ENCODE assay signal across 27 mouse cellular contexts in genomic region chr2:6328927-6329326, GRCm38 (mm10). TPM values are rescaled to one million over a fixed set of nuclear protein-coding genes. Genes with fewer than 3 reads are reported as not detected.
A peak's percentile ranks its signal among the peaks of the same experiment; 100 is the strongest.
DNase-seq lines count a peak whose midpoint lies in the region; ATAC-seq and TF ChIP-seq lines count a peak whose summit lies in the region.
"Had no signal": no experiment of that assay in that cellular context is flagged by ENCODE, and none has a peak within 500 bp of the region (broad histone marks: within the 10 kb centered on the region; RNA-seq: fewer than 3 reads in every experiment).

No protein-coding gene starts in this region.

- no peaks in the 10 kb centered on the region for H3K27me3 ChIP-seq in kidney, adult 2 months (replicated peaks; ENCODE audit: control insufficient read depth, insufficient read depth, low read length)
- H3K27me3 ChIP-seq in liver, embryonic 11.5 days (replicated peaks; ENCODE audit: control insufficient read depth, insufficient read depth, low read length): no peaks in the 10 kb centered on the region
- H3K27me3 ChIP-seq in liver, embryonic 12.5 days (replicated peaks): no peaks in the 10 kb centered on the region
- H3K27me3 ChIP-seq in liver, embryonic 15.5 days: no peaks in the 10 kb centered on the region
- H3K27me3 ChIP-seq in forebrain, embryonic 16.5 days (replicated peaks; ENCODE audit: control insufficient read depth, insufficient read depth, low read length): no peaks in the 10 kb centered on the region
- H3K27me3 ChIP-seq: embryonic facial prominence, embryonic 13.5 days; forebrain, embryonic 12.5 days; heart, embryonic 13.5 days; hindbrain, embryonic 13.5 days had no signal

- no peak overlapping the region for H3K4me3 ChIP-seq in kidney, adult 2 months (ENCODE audit: insufficient read depth, low read depth, low read length)
- H3K4me3 ChIP-seq in liver, embryonic 11.5 days (ENCODE audit: low read depth, low read length): no peak overlapping the region
- H3K4me3 ChIP-seq in liver, embryonic 12.5 days: no peak overlapping the region
- H3K4me3 ChIP-seq in liver, embryonic 15.5 days (replicated peaks): no peak overlapping the region
- H3K4me3 ChIP-seq in forebrain, embryonic 16.5 days (replicated peaks; ENCODE audit: low read length): no peak overlapping the region
- H3K4me3 ChIP-seq: embryonic facial prominence, embryonic 10.5 days; embryonic facial prominence, embryonic 13.5 days; erythroblast, embryonic 14.5 days; forebrain, embryonic 12.5 days; heart, embryonic 13.5 days; hindbrain, embryonic 13.5 days had no signal

- no peaks in the 10 kb centered on the region for H3K9me3 ChIP-seq in liver, embryonic 11.5 days (ENCODE audit: control insufficient read depth, low read length)
- no peaks in the 10 kb centered on the region for H3K9me3 ChIP-seq in liver, embryonic 12.5 days (replicated peaks)
- H3K9me3 ChIP-seq in liver, embryonic 15.5 days (replicated peaks): no peaks in the 10 kb centered on the region
- no peaks in the 10 kb centered on the region for H3K9me3 ChIP-seq in forebrain, embryonic 16.5 days (ENCODE audit: control insufficient read depth, low read length)
- H3K9me3 ChIP-seq: embryonic facial prominence, embryonic 10.5 days; embryonic facial prominence, embryonic 13.5 days; forebrain, embryonic 12.5 days; heart, embryonic 13.5 days; hindbrain, embryonic 13.5 days had no signal

- ATAC-seq in liver, embryonic 11.5 days (replicated peaks; ENCODE audit: low FRiP score): no peak
- no peak for ATAC-seq in liver, embryonic 12.5 days
- no peak for ATAC-seq in liver, embryonic 15.5 days (ENCODE audit: insufficient read depth)
- no peak for ATAC-seq in forebrain, embryonic 16.5 days
- ATAC-seq: activated CD4-positive, CD25-positive, alpha-beta regulatory T cell, adult 4 months; forebrain, postnatal 0 days; hindbrain, embryonic 16.5 days had no signal

- no peak for TF ChIP-seq POLR2A in kidney, adult 2 months (IDR thresholded peaks at IDR 0.05; ENCODE audit: low read depth, low read length)

- TF ChIP-seq CTCF in kidney, adult 2 months (conservative IDR thresholded peaks at IDR 0.05; ENCODE audit: insufficient read depth, insufficient read length, low read depth, low read length): no peak

- H3K9ac ChIP-seq in liver, embryonic 11.5 days (ENCODE audit: low read depth, low read length): no peak overlapping the region
- no peak overlapping the region for H3K9ac ChIP-seq in liver, embryonic 12.5 days
- H3K9ac ChIP-seq in liver, embryonic 15.5 days: no peak overlapping the region
- no peak overlapping the region for H3K9ac ChIP-seq in forebrain, embryonic 16.5 days (replicated peaks; ENCODE audit: low read depth, low read length)
- H3K9ac ChIP-seq: embryonic facial prominence, embryonic 13.5 days; forebrain, embryonic 12.5 days; forebrain, postnatal 0 days; heart, embryonic 13.5 days; hindbrain, embryonic 13.5 days had no signal

- peaks cover 15% of the 10 kb centered on the region for H3K4me1 ChIP-seq in kidney, adult 2 months (ENCODE audit: control insufficient read depth, insufficient read depth, low read length)
- peaks cover 45% of the 10 kb centered on the region for H3K4me1 ChIP-seq in liver, embryonic 11.5 days (replicated peaks; ENCODE audit: control insufficient read depth, insufficient read depth, low read length)
- H3K4me1 ChIP-seq in liver, embryonic 12.5 days: peaks cover 83% of the 10 kb centered on the region
- peaks cover 72% of the 10 kb centered on the region for H3K4me1 ChIP-seq in liver, embryonic 15.5 days (replicated peaks)
- H3K4me1 ChIP-seq in forebrain, embryonic 16.5 days (replicated peaks; ENCODE audit: control insufficient read depth, insufficient read depth, low read length): peaks cover 8% of the 10 kb centered on the region

- H3K36me3 ChIP-seq in kidney, adult 2 months (ENCODE audit: control insufficient read depth, insufficient read depth, low read length): no peaks in the 10 kb centered on the region
- no peaks in the 10 kb centered on the region for H3K36me3 ChIP-seq in liver, embryonic 11.5 days (ENCODE audit: control insufficient read depth, insufficient read depth, low read length)
- H3K36me3 ChIP-seq in liver, embryonic 12.5 days: no peaks in the 10 kb centered on the region
- no peaks in the 10 kb centered on the region for H3K36me3 ChIP-seq in liver, embryonic 15.5 days (replicated peaks)
- no peaks in the 10 kb centered on the region for H3K36me3 ChIP-seq in forebrain, embryonic 16.5 days (ENCODE audit: control insufficient read depth, insufficient read depth)
- H3K36me3 ChIP-seq: embryonic facial prominence, embryonic 13.5 days; forebrain, embryonic 12.5 days; heart, embryonic 13.5 days; hindbrain, embryonic 13.5 days had no signal

- peak; percentile 43 for DNase-seq in kidney, adult 2 months
- no peak for DNase-seq in kidney, adult 9 months
- DNase-seq in liver, embryonic 11.5 days (ENCODE audit: low spot score): no peak
- peak; percentile 40 for DNase-seq in yolk sac, embryonic 10.5 days (ENCODE audit: low spot score)
- DNase-seq in frontal cortex, adult 2 months (ENCODE audit: extremely low spot score in 1 of 2, low spot score in 1 of 2): no peak
- DNase-seq: adrenal gland, adult 8-10 months; adrenal gland, postnatal 25 days; cerebellum, adult 11-12 months; cerebellum, adult 8-10 months; cerebellum, postnatal 10 days; cerebellum, postnatal 36 days; embryo, embryonic 11 days; forebrain, postnatal 0 days; gastrocnemius, postnatal 25 days; heart, adult 18-20 months; heart, postnatal 14 days had no signal

- WGBS in kidney, adult 2 months: 78% methylated on average over 7 of the region's 7 CpGs
- 78% methylated on average over 7 of the region's 7 CpGs for WGBS in liver, embryonic 11.5 days
- WGBS in liver, embryonic 12.5 days (ENCODE audit: insufficient replicate concordance): 77% methylated on average over 7 of the region's 7 CpGs
- WGBS in liver, embryonic 15.5 days (ENCODE audit: insufficient replicate concordance): 77% methylated on average over 7 of the region's 7 CpGs
- WGBS in forebrain, embryonic 16.5 days: 85% methylated on average over 7 of the region's 7 CpGs

- no peak overlapping the region for H3K27ac ChIP-seq in kidney, adult 2 months (ENCODE audit: insufficient read depth, low read depth, low read length)
- H3K27ac ChIP-seq in liver, embryonic 11.5 days (ENCODE audit: low read depth, low read length): 0 out of 2 replicates have a peak overlapping the region, but pooled peaks have one; percentile 10
- H3K27ac ChIP-seq in liver, embryonic 12.5 days: no peak overlapping the region
- H3K27ac ChIP-seq in liver, embryonic 15.5 days (replicated peaks): 0 out of 2 replicates have a peak overlapping the region, but pooled peaks have one; percentile 7
- H3K27ac ChIP-seq in forebrain, embryonic 16.5 days (ENCODE audit: low read length): no peak overlapping the region
- H3K27ac ChIP-seq: embryonic facial prominence, embryonic 10.5 days; embryonic facial prominence, embryonic 13.5 days; forebrain, embryonic 12.5 days; heart, embryonic 13.5 days; hindbrain, embryonic 13.5 days had no signal

- H3K4me2 ChIP-seq in liver, embryonic 11.5 days: no peak overlapping the region
- H3K4me2 ChIP-seq in liver, embryonic 12.5 days: no peak overlapping the region
- H3K4me2 ChIP-seq in liver, embryonic 15.5 days: no peak overlapping the region
- no peak overlapping the region for H3K4me2 ChIP-seq in forebrain, embryonic 16.5 days (ENCODE audit: low read length)
- H3K4me2 ChIP-seq: embryonic facial prominence, embryonic 13.5 days; forebrain, embryonic 12.5 days; heart, embryonic 13.5 days; hindbrain, embryonic 13.5 days had no signal

RNA-seq across cellular contexts. Expression of gene Usp6nl, which starts 6.5 kb away (rescaled TPM):
- 8.9 and 9.1 TPM in 2 replicates for polyA plus RNA-seq in kidney, adult 2 months (2012; rRNA removed)
- polyA plus RNA-seq in liver, embryonic 11.5 days (2014; fragmentation: Nextera tagmentation; extraction: Ambion mirVana): 8.5 and 10.6 TPM in 2 replicates
- 7.7 and 7.9 TPM in 2 replicates for polyA plus RNA-seq in liver, embryonic 12.5 days (2016; fragmentation: Nextera tagmentation; extraction: Ambion mirVana)
- 2.5 and 3.1 TPM in 2 replicates for polyA plus RNA-seq in liver, embryonic 15.5 days (2015; fragmentation: Nextera tagmentation; extraction: Ambion mirVana)
- polyA plus RNA-seq in forebrain, embryonic 16.5 days (2015; fragmentation: Nextera tagmentation; extraction: Ambion mirVana): 7.6 and 7.8 TPM in 2 replicates
- 10.3 and 10.9 TPM in 2 replicates for polyA plus RNA-seq in frontal cortex, adult 2 months (2012; rRNA removed)

Comparison
In these comparisons a context has a peak if more than half of its experiments do, and no peak if none do; other contexts are left out.
1. DNase-seq: peak in kidney, adult 2 months (single experiment) and yolk sac, embryonic 10.5 days (single experiment); none in kidney, adult 9 months (single experiment), liver, embryonic 11.5 days (single experiment) and frontal cortex, adult 2 months (0 of 2).
2. H3K27ac ChIP-seq: peak in liver, embryonic 11.5 days (single experiment) and liver, embryonic 15.5 days (single experiment); none in kidney, adult 2 months (single experiment), liver, embryonic 12.5 days (single experiment) and forebrain, embryonic 16.5 days (single experiment).